Mouse (Mus musculus) heart, embryonic 10.5 days (tissue): Measurements from ENCODE around the gene Plekhg6. TPM values are rescaled to one million over a fixed set of nuclear protein-coding genes. Genes with fewer than 3 reads are reported as not detected.

Source experiments
- DNase-seq: peaks from one replicate; pipeline ENCODE4 v3.0.0-alpha.2; 2017; ENCODE audit warnings: low spot score
- H3K27ac ChIP-seq: fragments of 300-500 bp; sonication (generic); 2 replicates; pipeline ENCODE4 v1.5.1; 2016; ENCODE audit warnings: mild to moderate bottlenecking
- H3K27me3 ChIP-seq: fragments of 300-500 bp; sonication (generic); 2 replicates; pipeline ENCODE4 v1.6.1; 2016; ENCODE audit warnings: mild to moderate bottlenecking; ENCODE audit not compliant: poor library complexity, insufficient read depth, severe bottlenecking
- H3K36me3 ChIP-seq: fragments of 300-500 bp; sonication (generic); 2 replicates; pipeline ENCODE4 v1.6.1; 2016; ENCODE audit warnings: mild to moderate bottlenecking, moderate library complexity
- H3K4me1 ChIP-seq: fragments of 300-500 bp; sonication (generic); 2 replicates; pipeline ENCODE4 v1.6.1; 2016; ENCODE audit warnings: mild to moderate bottlenecking
- H3K4me3 ChIP-seq: fragments of 300-500 bp; sonication (generic); 2 replicates; pipeline ENCODE4 v1.5.1; 2016; ENCODE audit warnings: mild to moderate bottlenecking, moderate library complexity
- H3K9me3 ChIP-seq: fragments of 300-500 bp; sonication (generic); 2 replicates; pipeline ENCODE4 v1.6.1; 2016; ENCODE audit warnings: mild to moderate bottlenecking, moderate library complexity
- WGBS: fragments of 180-500 bp; shearing (Covaris S2); methylation state at CpG from one replicate; pipeline ENCODE4 v1.1.7; 2016; 5-methylcytosine and 5-hydroxymethylcytosine counted together
- polyA plus RNA-seq: library from polyadenylated mRNA; unstranded; fragments of >200 nt; fragmentation: Nextera tagmentation; extraction: Ambion mirVana; gene quantifications from 2 replicates; pipeline ENCODE4 v1.2.1, GENCODE M21; 2016

The Plekhg6 gene
- polyA plus RNA-seq, 1 experiment from 2014 or later = 0.20 TPM

DNA sequence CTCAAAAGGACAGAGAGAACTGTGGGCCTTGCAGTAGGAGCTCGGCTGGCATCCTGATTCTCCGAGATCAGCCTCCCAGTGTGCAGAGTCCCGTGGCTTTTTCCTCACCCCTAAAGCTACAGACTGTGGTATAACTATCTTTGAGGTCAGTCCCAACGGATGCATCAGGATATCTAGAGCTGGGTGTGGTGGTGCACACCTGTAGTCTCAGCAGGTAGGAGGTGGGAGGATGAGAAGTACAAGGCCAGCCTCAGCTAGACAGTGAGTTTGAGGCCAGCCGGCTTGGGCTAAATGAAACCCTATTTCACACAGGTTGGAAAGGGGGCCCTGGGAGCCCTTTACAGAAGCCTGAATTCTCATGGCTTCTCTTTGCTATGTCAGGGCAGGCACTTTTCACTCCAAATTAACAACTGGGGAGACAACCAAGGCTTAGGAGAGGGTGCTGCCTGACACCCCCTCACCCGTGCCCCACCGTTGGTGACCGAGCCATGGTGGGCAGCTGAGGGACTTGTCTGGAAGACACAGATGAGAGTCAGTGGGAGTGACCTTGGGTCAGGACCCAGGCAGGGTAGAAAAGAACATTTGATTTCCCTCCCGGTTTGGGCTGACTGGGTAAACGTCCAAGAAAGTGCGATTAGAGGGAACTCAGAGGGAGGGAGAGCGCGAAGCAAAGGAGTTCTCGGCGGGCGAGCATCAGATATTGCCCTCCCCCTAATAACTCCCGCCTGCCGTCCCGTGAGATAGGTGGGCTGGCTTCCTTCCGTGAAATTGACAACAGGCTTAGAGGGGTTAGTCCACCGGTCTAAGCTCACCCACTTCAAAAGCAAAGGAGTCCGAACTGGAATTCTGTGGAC, 31.6 kb downstream of the Plekhg6 start, which contains the start of gene Tnfrsf1a:
TSS of gene Tnfrsf1a (plus strand) at position 642 of the 854 bp plus-strand sequence.
- H3K27me3 ChIP-seq = peaks cover 30% of the 10 kb centered on the region; the same call in 1 of the 2 replicates
- no peaks in the 10 kb centered on the region for H3K9me3 ChIP-seq
- no peaks in the 10 kb centered on the region for H3K36me3 ChIP-seq
- H3K4me3 ChIP-seq = peak within 1 kb of the TSS; percentile 78
- no peak for DNase-seq
- WGBS = 5% methylated on average over 22 of the region's 22 CpGs
- peak within 1 kb of the TSS; percentile 86 for H3K27ac ChIP-seq
- H3K4me1 ChIP-seq = peaks cover 54% of the 10 kb centered on the region

DNA sequence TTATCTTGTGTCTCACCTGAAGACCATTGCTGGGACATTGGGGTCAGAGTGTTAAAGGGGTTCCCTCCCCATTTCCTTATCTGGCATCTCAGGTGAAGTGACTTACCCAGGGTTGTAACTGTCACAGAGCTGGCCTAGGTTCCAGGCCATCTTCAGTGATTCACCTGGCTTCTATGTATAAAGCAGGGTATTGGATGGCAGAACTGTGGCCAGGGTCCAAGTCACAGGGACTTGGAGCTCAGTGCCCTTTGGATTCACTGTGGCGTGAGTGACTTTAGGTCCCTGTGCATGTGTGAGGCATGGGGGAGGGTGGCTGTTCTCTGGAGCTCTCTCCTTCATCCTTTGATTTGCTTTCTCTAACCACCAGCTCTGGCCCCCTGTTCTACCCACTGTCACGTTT, 34.6 kb downstream of the Plekhg6 start:
- DNase-seq = no peak
- Histone ChIP-seq H3K27me3 (peaks cover 22% of the 10 kb centered on the region; the same call in 1 of the 2 replicates), H3K4me3 (no peak overlapping the region), H3K27ac (no peak overlapping the region), H3K9me3 (no peaks in the 10 kb centered on the region), H3K4me1 (peaks cover 46% of the 10 kb centered on the region), H3K36me3 (no peaks in the 10 kb centered on the region)
- 61% methylated on average over 2 of the region's 2 CpGs for WGBS

DNA sequence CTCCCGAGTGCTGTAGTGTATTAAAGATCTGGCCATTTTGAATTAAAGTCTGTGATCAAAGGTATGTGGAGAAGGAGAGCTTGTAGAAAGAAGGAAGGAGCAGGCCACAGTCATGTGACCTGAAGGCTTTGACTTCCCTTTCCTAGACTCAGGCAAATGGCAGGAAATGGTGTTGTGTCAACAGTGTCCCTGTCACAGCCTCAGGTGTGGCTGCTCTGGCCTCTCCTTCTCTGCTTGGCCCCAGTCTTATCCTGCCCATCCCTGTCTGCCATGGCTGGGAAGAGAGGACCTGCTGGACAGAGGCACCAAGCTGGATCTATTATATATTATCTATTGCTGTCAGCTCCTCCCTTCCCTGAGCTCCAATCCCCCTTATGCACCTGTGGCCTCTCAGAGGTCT, 35.0 kb downstream of the Plekhg6 start:
- Histone ChIP-seq H3K27me3 (peaks cover 22% of the 10 kb centered on the region; the same call in 1 of the 2 replicates), H3K4me1 (peaks cover 46% of the 10 kb centered on the region)
- 46% methylated on average over 1 of the region's 1 CpGs for WGBS

DNA sequence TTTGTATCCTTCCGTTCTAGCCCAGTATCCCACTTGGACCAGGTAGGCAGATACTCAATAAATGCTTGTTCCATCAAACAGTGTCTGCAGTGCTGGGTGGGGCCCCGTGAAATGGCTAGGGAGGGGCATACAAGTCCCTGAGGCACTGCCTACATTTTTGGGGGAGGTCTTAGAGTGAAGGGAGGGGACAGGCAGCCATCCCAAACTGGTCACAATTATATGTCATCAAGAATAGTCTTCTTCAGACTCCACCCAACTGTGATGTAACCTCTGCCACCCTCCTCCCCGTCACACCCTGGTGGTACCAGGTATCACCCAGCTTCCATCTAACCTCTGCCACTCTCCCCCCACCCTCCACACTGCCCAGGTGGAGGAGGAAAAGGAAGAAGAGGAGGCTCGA, 35.7 kb downstream of the Plekhg6 start:
- no peak overlapping the region for H3K4me3 ChIP-seq
- no peak for DNase-seq
- no peak overlapping the region for H3K27ac ChIP-seq
- WGBS = 59% methylated on average over 4 of the region's 4 CpGs
- H3K9me3 ChIP-seq = no peaks in the 10 kb centered on the region
- no peaks in the 10 kb centered on the region for H3K36me3 ChIP-seq
- peaks cover 45% of the 10 kb centered on the region for H3K4me1 ChIP-seq
- H3K27me3 ChIP-seq = peaks cover 22% of the 10 kb centered on the region; the same call in 1 of the 2 replicates

More for the DNA sequence above, 35.0 kb downstream of the Plekhg6 start:
- Histone ChIP-seq H3K4me3 (no peak overlapping the region), H3K36me3 (no peaks in the 10 kb centered on the region), H3K27ac (no peak overlapping the region), H3K9me3 (no peaks in the 10 kb centered on the region)
- DNase-seq = no peak

DNA sequence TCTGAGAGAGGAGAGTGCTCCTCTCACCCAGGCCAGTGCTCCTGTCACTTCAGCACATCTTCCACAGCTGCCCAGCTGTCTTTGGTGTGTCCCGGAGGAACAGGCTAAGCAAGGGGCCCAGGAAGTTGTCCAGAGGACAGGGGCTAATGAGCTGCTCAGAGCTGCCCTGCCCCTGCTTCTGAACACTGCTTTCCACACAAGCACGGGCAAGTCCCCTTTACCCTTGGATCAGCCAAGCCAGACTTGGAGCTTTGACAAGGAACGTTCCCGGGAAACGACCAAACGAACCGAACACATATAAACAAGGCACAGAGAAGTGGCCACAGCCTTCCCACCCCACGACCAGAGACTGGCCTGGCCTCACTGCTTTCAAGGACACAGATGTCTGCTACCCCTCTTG, 36.5 kb downstream of the Plekhg6 start:
- Histone ChIP-seq H3K27me3 (peaks cover 22% of the 10 kb centered on the region; the same call in 1 of the 2 replicates), H3K36me3 (no peaks in the 10 kb centered on the region), H3K4me1 (peaks cover 41% of the 10 kb centered on the region), H3K9me3 (no peaks in the 10 kb centered on the region), H3K4me3 (no peak overlapping the region), H3K27ac (0 out of 2 replicates have a peak overlapping the region, but pooled peaks have one; percentile 65)
- no peak for DNase-seq
- 40% methylated on average over 8 of the region's 8 CpGs for WGBS

DNA sequence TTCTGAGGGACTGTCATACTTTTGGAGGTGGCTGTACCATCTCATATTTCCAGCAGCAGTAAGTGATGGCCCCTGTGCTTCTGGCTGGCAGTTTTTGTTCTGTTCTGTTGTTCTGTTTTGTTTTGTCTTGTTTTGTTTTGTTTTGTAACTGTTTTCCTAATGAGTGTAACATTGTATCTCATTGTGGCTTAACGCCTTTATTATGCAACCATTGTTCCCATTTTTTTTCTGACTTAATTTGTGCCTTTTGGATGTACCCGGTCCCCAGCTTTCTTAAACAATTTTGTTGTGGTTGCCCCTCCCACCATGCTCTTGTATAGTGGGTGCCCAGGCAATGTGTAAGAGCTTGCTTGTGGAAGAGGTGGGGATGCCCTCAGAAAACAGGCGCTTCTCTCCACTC, 38.4 kb downstream of the Plekhg6 start:
- 65% methylated on average over 3 of the region's 3 CpGs for WGBS

DNA sequence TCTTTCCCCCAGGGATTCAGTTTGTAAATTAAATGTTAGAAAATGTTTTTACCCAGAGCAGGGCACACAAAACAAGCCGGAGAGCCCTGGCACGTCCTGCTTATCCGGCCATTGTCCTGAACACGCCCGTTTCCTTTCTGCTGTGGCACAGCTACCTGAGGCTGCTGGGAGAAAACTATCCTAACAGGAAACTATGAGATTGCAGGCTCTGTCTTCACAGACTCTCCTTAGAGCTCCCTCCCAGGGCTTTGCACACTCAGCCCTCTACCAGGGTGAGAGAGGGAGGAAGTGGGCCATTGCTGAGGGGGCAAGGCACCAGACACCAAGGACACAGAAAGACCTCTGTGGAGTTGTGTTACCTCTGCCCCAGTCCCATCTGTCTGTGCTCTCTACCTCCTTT, 40.3 kb downstream of the Plekhg6 start:
- no peaks in the 10 kb centered on the region for H3K9me3 ChIP-seq
- peak overlapping the region; percentile 78 for H3K27ac ChIP-seq
- WGBS = 53% methylated on average over 5 of the region's 5 CpGs
- no peak overlapping the region for H3K4me3 ChIP-seq
- no peaks in the 10 kb centered on the region for H3K36me3 ChIP-seq
- no peak for DNase-seq
- peaks cover 31% of the 10 kb centered on the region for H3K4me1 ChIP-seq
- H3K27me3 ChIP-seq = peaks cover 22% of the 10 kb centered on the region; the same call in 1 of the 2 replicates

More for the DNA sequence above, 38.4 kb downstream of the Plekhg6 start:
- Histone ChIP-seq H3K4me1 (peaks cover 31% of the 10 kb centered on the region), H3K27ac (no peak overlapping the region), H3K4me3 (no peak overlapping the region), H3K36me3 (no peaks in the 10 kb centered on the region), H3K27me3 (peaks cover 22% of the 10 kb centered on the region; the same call in 1 of the 2 replicates), H3K9me3 (no peaks in the 10 kb centered on the region)
- no peak for DNase-seq

DNA sequence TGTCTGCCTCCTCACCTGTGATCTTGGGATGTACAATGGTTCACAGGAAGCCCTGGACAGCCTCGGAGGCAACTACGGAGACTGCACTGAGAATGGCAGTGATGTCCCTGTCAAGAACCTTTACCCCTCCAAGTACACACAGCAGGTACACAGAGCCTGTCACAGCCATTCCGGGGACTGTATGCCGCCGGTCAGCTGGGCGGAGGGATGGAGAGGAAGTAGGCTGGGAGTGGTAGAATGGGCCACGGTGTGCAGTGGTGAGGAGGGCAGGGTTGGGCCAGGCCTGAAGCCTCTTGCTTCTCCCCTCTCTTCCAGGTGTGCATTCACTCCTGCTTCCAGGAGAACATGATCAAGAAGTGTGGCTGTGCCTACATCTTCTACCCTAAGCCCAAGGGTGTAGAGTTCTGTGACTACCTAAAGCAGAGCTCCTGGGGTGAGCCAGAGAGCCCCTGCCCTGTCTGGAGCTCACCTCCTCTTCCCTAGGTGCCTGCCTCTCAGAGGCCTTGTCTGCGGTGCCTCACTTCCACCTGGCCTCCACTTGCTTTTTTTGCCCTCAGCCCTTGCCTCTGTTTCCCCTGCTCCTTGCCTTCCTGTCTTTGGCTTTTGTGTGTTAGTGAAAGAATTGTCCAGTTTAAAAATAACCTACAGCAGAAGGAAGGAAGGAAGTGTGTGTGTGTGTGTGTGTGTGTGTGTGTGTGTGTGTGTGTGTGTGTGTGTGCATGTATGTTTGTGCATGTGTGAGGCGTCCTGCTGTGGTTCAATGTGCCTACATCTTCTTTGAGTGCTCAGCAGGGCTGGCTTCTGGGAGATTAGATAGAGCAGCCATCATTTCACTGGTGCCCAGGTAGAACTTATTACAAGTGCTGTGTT, 41.6 kb downstream of the Plekhg6 start:
- Histone ChIP-seq H3K27ac (no peak overlapping the region), H3K9me3 (no peaks in the 10 kb centered on the region), H3K4me1 (peaks cover 28% of the 10 kb centered on the region), H3K36me3 (no peaks in the 10 kb centered on the region), H3K4me3 (no peak overlapping the region), H3K27me3 (peaks cover 9% of the 10 kb centered on the region; the same call in 1 of the 2 replicates)
- WGBS = 61% methylated on average over 9 of the region's 9 CpGs
- no peak for DNase-seq

DNA sequence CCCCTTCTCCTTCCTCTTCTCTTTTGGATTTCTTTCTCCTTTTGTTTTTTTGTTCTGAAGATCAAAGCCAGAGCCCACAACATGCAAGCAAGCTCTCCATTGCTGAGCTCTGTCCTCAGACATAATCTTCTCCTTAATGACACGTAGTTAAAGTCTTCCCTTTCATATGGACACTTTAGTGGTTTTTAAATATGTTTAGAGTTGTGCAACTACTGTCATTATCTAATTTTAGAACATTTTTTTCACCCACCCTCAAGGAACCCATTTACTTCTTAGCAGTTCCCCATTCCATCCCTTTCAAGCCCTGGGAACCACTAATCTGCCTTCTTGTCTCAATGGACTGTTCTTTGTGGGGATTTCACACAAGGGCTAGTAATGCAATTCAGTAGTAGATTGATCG, 46.2 kb downstream of the Plekhg6 start:
- peaks cover 4% of the 10 kb centered on the region for H3K27me3 ChIP-seq
- H3K9me3 ChIP-seq = no peaks in the 10 kb centered on the region
- no peak for DNase-seq
- no peaks in the 10 kb centered on the region for H3K36me3 ChIP-seq
- 72% methylated on average over 2 of the region's 2 CpGs for WGBS
- H3K27ac ChIP-seq = no peak overlapping the region
- no peak overlapping the region for H3K4me3 ChIP-seq
- peaks cover 15% of the 10 kb centered on the region for H3K4me1 ChIP-seq

DNA sequence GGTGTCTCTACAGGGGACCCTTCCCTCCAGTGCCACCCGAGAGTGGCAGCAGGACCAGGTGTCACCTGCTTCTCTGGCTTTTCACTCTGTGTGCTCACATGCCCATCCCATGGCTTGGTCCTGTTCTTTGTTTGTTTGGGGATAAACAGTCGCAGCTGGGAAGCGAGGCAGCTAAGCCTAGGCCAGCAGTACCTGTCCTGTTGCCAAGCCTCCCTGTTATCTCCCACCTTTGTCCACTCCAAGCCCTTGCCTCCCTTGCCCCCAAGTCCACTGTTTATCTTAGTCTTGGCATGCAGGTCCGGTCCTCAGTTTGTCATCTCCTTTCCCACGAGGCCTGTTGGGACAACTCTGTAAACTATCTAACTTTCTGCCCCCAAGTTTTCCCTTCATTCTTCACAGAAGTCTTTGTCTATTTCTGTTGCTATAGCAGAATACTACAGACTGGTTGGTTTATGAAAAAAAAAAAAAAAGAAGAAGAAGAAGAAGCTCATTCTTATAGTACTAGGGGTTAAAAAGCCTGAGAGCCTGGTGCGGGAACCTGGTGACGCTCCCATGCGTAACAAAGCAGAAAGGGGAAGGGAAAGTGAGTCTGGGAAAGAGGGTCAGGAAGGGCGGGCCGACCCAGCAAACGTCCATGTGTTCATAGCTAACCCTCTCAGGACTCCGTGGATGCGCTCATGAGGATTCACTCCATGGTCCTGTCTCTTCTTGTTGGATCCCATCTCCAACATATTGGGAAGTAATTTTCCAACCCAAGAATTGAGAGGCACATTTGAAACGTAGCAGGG, 47.3 kb downstream of the Plekhg6 start:
- no peak for DNase-seq
- 69% methylated on average over 14 of the region's 14 CpGs for WGBS
- no peak overlapping the region for H3K4me3 ChIP-seq
- H3K4me1 ChIP-seq = peaks cover 15% of the 10 kb centered on the region; the same call in 1 of the 2 replicates
- H3K9me3 ChIP-seq = no peaks in the 10 kb centered on the region
- peaks cover 4% of the 10 kb centered on the region for H3K27me3 ChIP-seq
- no peak overlapping the region for H3K27ac ChIP-seq
- no peaks in the 10 kb centered on the region for H3K36me3 ChIP-seq

DNA sequence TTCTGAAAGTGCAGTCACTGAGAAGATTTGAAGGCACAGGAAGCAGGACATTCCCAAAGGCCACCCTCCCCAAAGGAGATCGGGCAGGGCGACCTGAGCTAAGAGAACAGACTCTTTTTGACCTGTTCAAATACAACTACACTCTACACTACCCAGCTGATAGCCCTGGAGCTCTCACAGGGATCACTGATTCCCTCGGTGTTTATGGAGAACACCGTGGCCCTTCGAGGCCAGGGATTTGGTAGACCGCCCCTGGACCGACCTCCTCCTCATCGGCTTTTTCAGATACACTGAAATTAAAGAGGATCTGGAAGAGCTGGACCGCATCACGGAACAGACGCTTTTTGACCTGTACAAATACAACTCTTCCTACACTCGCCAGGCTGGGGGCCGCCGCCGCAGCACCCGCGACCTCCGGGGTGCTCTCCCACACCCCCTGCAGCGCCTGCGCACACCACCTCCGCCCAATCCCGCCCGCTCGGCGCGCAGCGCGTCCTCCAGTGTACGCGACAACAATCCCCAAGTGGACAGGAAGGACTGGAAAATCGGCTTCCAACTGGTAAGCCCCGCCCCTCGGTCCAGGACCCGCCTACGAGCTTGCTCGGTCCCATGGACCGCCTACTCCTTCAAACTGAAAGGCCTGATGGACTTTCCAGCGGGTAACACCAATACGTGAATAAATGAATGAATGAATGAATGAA, 49.8 kb downstream of the Plekhg6 start:
- WGBS = under 1% methylated on average over 39 of the region's 39 CpGs
- no peaks in the 10 kb centered on the region for H3K36me3 ChIP-seq
- no peaks in the 10 kb centered on the region for H3K9me3 ChIP-seq
- peaks cover 7% of the 10 kb centered on the region for H3K27me3 ChIP-seq
- H3K4me3 ChIP-seq = peak overlapping the region; percentile 67
- peak; percentile 93 for DNase-seq
- peak overlapping the region; percentile 87 for H3K27ac ChIP-seq
- peaks cover 20% of the 10 kb centered on the region for H3K4me1 ChIP-seq

DNA sequence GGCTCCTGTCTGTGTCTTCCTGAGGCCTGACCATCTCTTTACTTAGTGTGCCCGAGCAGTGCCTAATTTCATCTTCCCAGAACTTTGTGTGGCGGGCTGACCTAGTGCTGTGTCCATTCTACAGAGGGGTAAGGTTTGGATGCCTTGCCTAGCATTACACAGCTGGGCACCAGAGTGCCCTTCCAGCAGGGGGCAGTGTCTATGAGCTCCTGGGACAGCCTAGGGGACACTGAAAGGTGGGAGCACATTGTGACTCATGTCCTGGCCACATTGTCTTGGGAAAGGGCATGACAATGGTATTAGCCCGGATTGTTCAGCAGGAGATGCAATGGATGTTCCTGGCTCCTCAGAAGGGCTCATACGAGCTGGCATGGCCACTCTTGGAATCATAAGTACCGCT, 52.4 kb downstream of the Plekhg6 start:
- H3K4me1 ChIP-seq = peaks cover 30% of the 10 kb centered on the region
- no peak overlapping the region for H3K4me3 ChIP-seq
- H3K36me3 ChIP-seq = no peaks in the 10 kb centered on the region
- no peaks in the 10 kb centered on the region for H3K9me3 ChIP-seq
- no peak for DNase-seq
- WGBS = 79% methylated on average over 5 of the region's 5 CpGs
- H3K27ac ChIP-seq = no peak overlapping the region
- H3K27me3 ChIP-seq = peaks cover 19% of the 10 kb centered on the region
